ENCODE assay signal across 10 mouse cellular contexts in the genomic region with DNA sequence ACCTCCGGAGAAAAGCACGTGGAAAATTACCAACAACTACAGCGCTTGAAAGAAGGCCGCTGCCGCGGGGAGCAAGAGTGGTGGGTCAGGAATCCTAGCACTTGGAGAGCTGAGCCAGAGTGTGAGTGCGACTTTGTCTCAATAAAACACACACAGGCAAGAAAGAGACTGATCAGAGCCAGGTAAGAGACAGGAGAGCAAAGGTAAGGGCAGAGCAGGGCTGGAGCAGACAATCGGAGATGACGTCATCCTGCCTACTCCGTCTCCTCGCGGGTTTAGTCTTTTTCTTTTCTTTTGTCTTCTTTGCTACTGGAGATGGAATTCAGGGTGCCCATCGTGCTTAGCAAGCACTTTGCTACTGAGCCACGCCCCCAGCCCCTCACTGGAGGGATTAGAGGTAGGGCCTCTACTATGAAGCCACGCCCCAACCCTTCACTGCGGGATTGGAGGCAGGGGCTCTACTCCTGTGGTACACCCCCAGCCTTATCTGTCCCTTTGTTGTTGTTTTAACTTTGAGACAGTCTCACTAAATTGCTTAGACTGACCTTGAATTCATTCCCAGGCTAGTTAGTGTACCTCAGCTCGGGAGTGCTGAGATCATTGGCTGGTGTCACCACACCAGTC. TPM values are rescaled to one million over a fixed set of nuclear protein-coding genes. Genes with fewer than 3 reads are reported as not detected.
DNase-seq lines count a peak whose midpoint lies in the region; ATAC-seq and TF ChIP-seq lines count a peak whose summit lies in the region.
"Had no signal": no experiment of that assay in that cellular context is flagged by ENCODE, and none has a peak within 500 bp of the region (broad histone marks: within the 10 kb centered on the region; RNA-seq: fewer than 3 reads in every experiment).

No protein-coding gene starts in this region.

- 0 out of 2 replicates have a peak, but pooled peaks cover 3% of the 10 kb centered on the region for H3K9me3 ChIP-seq in heart, embryonic 11.5 days (replicated peaks; ENCODE audit: control insufficient read depth, low read length)
- H3K9me3 ChIP-seq in midbrain, embryonic 15.5 days: no peaks in the 10 kb centered on the region

- TF ChIP-seq POLR2A in brain, embryonic 14.5 days (IDR thresholded peaks at IDR 0.05; ENCODE audit: borderline replicate concordance, extremely low read depth, insufficient read depth, insufficient read length, poor library complexity, severe bottlenecking): no peak

- no peak for DNase-seq in heart, adult 18-20 months
- peak; percentile 61 for DNase-seq in brain, embryonic 14.5 days (ENCODE audit: low read depth)
- DNase-seq in induced T-regulatory cell, adult 2 months (ENCODE audit: low read depth): peak; percentile 25
- DNase-seq in layer of hippocampus, postnatal 25 days (ENCODE audit: extremely low spot score in 1 of 2, low spot score in 1 of 2): no peak
- DNase-seq in natural killer cell, adult 2 months (ENCODE audit: low spot score in 2 of 2): no peak
- DNase-seq in urinary bladder, adult 2 months (ENCODE audit: low spot score): no peak

- no peaks in the 10 kb centered on the region for H3K27me3 ChIP-seq in heart, embryonic 11.5 days (ENCODE audit: control insufficient read depth, insufficient read depth, low read length)
- no peaks in the 10 kb centered on the region for H3K27me3 ChIP-seq in midbrain, embryonic 15.5 days (replicated peaks)
- H3K27me3 ChIP-seq: CH12.LX had no signal

- H3K27ac ChIP-seq in heart, embryonic 11.5 days (ENCODE audit: low read depth, low read length): no peak overlapping the region
- no peak overlapping the region for H3K27ac ChIP-seq in midbrain, embryonic 15.5 days

- no peak for ATAC-seq in heart, embryonic 11.5 days (replicated peaks; ENCODE audit: insufficient number of reproducible peaks, low FRiP score, low TSS enrichment)
- ATAC-seq in midbrain, embryonic 15.5 days (replicated peaks): peak; percentile 58; the same call in 1 of the 2 replicates

- no peak for TF ChIP-seq CTCF in brain, embryonic 14.5 days (IDR thresholded peaks at IDR 0.05; ENCODE audit: borderline replicate concordance, extremely low read depth, insufficient read depth, insufficient read length)

- H3K4me1 ChIP-seq in heart, embryonic 11.5 days (ENCODE audit: control insufficient read depth, insufficient read depth, low read length): 0 out of 2 replicates have a peak, but pooled peaks cover 3% of the 10 kb centered on the region
- peaks cover 4% of the 10 kb centered on the region; the same call in 1 of the 2 replicates for H3K4me1 ChIP-seq in midbrain, embryonic 15.5 days

- no peaks in the 10 kb centered on the region for H3K36me3 ChIP-seq in heart, embryonic 11.5 days (ENCODE audit: control insufficient read depth, insufficient read depth, low read length)
- no peaks in the 10 kb centered on the region for H3K36me3 ChIP-seq in midbrain, embryonic 15.5 days (replicated peaks)

- WGBS in heart, embryonic 11.5 days (ENCODE audit: insufficient replicate concordance): 26% methylated on average over 17 of the region's 17 CpGs
- 29% methylated on average over 17 of the region's 17 CpGs for WGBS in midbrain, embryonic 15.5 days

- peak overlapping the region; percentile 12; the same call in 1 of the 2 replicates for H3K4me3 ChIP-seq in heart, embryonic 11.5 days (ENCODE audit: low read depth, low read length)
- no peak overlapping the region for H3K4me3 ChIP-seq in midbrain, embryonic 15.5 days
- H3K4me3 ChIP-seq: megakaryocyte, embryonic 14.5 days had no signal

- H3K9ac ChIP-seq in heart, embryonic 11.5 days (ENCODE audit: low read depth, low read length): 0 out of 2 replicates have a peak overlapping the region, but pooled peaks have one; percentile 23
- H3K9ac ChIP-seq in midbrain, embryonic 15.5 days: no peak overlapping the region

- peak overlapping the region; percentile 55 for H3K4me2 ChIP-seq in heart, embryonic 11.5 days
- peak overlapping the region; percentile 29 for H3K4me2 ChIP-seq in midbrain, embryonic 15.5 days

RNA-seq across cellular contexts. Expression of a gene that starts 11.7 kb away (rescaled TPM):
- 0.56 and 1.0 TPM in 2 replicates for polyA plus RNA-seq in heart, embryonic 11.5 days (2014; fragmentation: Nextera tagmentation; extraction: Ambion mirVana)
- under 1 TPM; 0.42 to 0.46 TPM for total RNA-seq in heart, adult 18-20 months (2021)
- polyA plus RNA-seq in brain, embryonic 14.5 days (2012; rRNA removed): 0.10 and 0.16 TPM in 2 replicates
- 0.05 and 0.18 TPM in 2 replicates for polyA plus RNA-seq in midbrain, embryonic 15.5 days (2015; fragmentation: Nextera tagmentation; extraction: Ambion mirVana)
- under 1 TPM; 0.31 to 0.32 TPM for total RNA-seq in layer of hippocampus, postnatal 25 days (2021)
- polyA plus RNA-seq in urinary bladder, adult 2 months (2012; rRNA removed): 1.8 and 3.3 TPM in 2 replicates
- total RNA-seq: CH12.LX had no signal

RNA-seq across cellular contexts. Expression of a gene that starts 14.8 kb away (rescaled TPM):
- 3.4 and 4.0 TPM in 2 replicates for polyA plus RNA-seq in heart, embryonic 11.5 days (2014; fragmentation: Nextera tagmentation; extraction: Ambion mirVana)
- total RNA-seq in heart, adult 18-20 months (2021): 1 to 10 TPM; 2.4 to 2.6 TPM
- polyA plus RNA-seq in brain, embryonic 14.5 days (2012; rRNA removed): 3.2 and 4.0 TPM in 2 replicates
- 3.6 and 3.8 TPM in 2 replicates for polyA plus RNA-seq in midbrain, embryonic 15.5 days (2015; fragmentation: Nextera tagmentation; extraction: Ambion mirVana)
- 1 to 10 TPM; 3.1 to 3.4 TPM for total RNA-seq in layer of hippocampus, postnatal 25 days (2021)
- 8.4 and 11.3 TPM in 2 replicates for polyA plus RNA-seq in urinary bladder, adult 2 months (2012; rRNA removed)

RNA-seq across cellular contexts. Expression of a gene that starts 27.2 kb away (rescaled TPM):
- polyA plus RNA-seq in heart, embryonic 11.5 days (2014; fragmentation: Nextera tagmentation; extraction: Ambion mirVana): 13.9 and 14.5 TPM in 2 replicates
- 10 to 100 TPM; 21.6 to 26.8 TPM for total RNA-seq in heart, adult 18-20 months (2021)
- polyA plus RNA-seq in brain, embryonic 14.5 days (2012; rRNA removed): 11.6 and 17.6 TPM in 2 replicates
- 21.8 and 23.1 TPM in 2 replicates for polyA plus RNA-seq in midbrain, embryonic 15.5 days (2015; fragmentation: Nextera tagmentation; extraction: Ambion mirVana)
- 1 to 10 TPM; 6.1 to 6.5 TPM for total RNA-seq in layer of hippocampus, postnatal 25 days (2021)
- 7.3 and 11.8 TPM in 2 replicates for polyA plus RNA-seq in urinary bladder, adult 2 months (2012; rRNA removed)

RNA-seq across cellular contexts. Expression of a gene that starts 29.3 kb away (rescaled TPM):
- polyA plus RNA-seq in heart, embryonic 11.5 days (2014; fragmentation: Nextera tagmentation; extraction: Ambion mirVana): not detected in 2 replicates
- not detected for total RNA-seq in heart, adult 18-20 months (2021)
- 0.64 and 2.1 TPM in 2 replicates for polyA plus RNA-seq in brain, embryonic 14.5 days (2012; rRNA removed)
- polyA plus RNA-seq in midbrain, embryonic 15.5 days (2015; fragmentation: Nextera tagmentation; extraction: Ambion mirVana): 0.88 and 1.3 TPM in 2 replicates
- total RNA-seq in layer of hippocampus, postnatal 25 days (2021): 1 to 10 TPM; 3.4 to 4.5 TPM
- 0.06 and 0.08 TPM in 2 replicates for polyA plus RNA-seq in urinary bladder, adult 2 months (2012; rRNA removed)

RNA-seq across cellular contexts. Expression of a gene that starts 32.9 kb away (rescaled TPM):
- polyA plus RNA-seq in heart, embryonic 11.5 days (2014; fragmentation: Nextera tagmentation; extraction: Ambion mirVana): 0.34 and 0.35 TPM in 2 replicates
- total RNA-seq in heart, adult 18-20 months (2021): under 1 TPM; 0.17 to 0.26 TPM
- polyA plus RNA-seq in brain, embryonic 14.5 days (2012; rRNA removed): 0.13 and 0.16 TPM in 2 replicates
- polyA plus RNA-seq in midbrain, embryonic 15.5 days (2015; fragmentation: Nextera tagmentation; extraction: Ambion mirVana): not detected in 2 replicates
- total RNA-seq in layer of hippocampus, postnatal 25 days (2021): not detected
- polyA plus RNA-seq in urinary bladder, adult 2 months (2012; rRNA removed): 0.23 and 0.27 TPM in 2 replicates

Comparison
In these comparisons a context has a peak if more than half of its experiments do, and no peak if none do; other contexts are left out.
1. DNase-seq: peak in brain, embryonic 14.5 days (single experiment) and induced T-regulatory cell, adult 2 months (single experiment); none in heart, adult 18-20 months (0 of 2), layer of hippocampus, postnatal 25 days (0 of 2), natural killer cell, adult 2 months (0 of 2) and urinary bladder, adult 2 months (single experiment).